Mouse (Mus musculus) stomach, embryonic 16.5 days (tissue): Measurements from ENCODE around the gene Tfb1m. TPM values are rescaled to one million over a fixed set of nuclear protein-coding genes. Genes with fewer than 3 reads are reported as not detected.
A peak's percentile ranks its signal among the peaks of the same experiment; 100 is the strongest.

Experiments
- ATAC-seq: fragments of 200-750 bp; cut with Nextera tagmentation; 2 replicates; pipeline ENCODE4 v1.8.0; 2017; ENCODE audit warnings: moderate number of reproducible peaks, moderate TSS enrichment; ENCODE audit not compliant: insufficient read depth, low FRiP score
- H3K27ac ChIP-seq: fragments of 300-500 bp; sonication (generic); 2 replicates; pipeline ENCODE4 v1.5.1; 2014; ENCODE audit warnings: low read length
- H3K27me3 ChIP-seq: fragments of 300-500 bp; sonication (generic); 2 replicates; pipeline ENCODE4 v1.6.1; 2014; ENCODE audit warnings: low read length, control low read depth, mixed read lengths; ENCODE audit not compliant: control insufficient read depth, insufficient read depth
- H3K36me3 ChIP-seq: fragments of 300-500 bp; sonication (generic); 2 replicates; pipeline ENCODE4 v1.6.1; 2014; ENCODE audit warnings: low read length; ENCODE audit not compliant: control insufficient read depth, insufficient read depth
- H3K4me1 ChIP-seq: fragments of 300-500 bp; sonication (generic); 2 replicates; pipeline ENCODE4 v1.6.1; 2014; ENCODE audit warnings: low read length, control low read depth, mixed read lengths; ENCODE audit not compliant: control insufficient read depth, insufficient read depth
- H3K4me2 ChIP-seq: fragments of 300-500 bp; sonication (generic); 2 replicates; pipeline ENCODE4 v1.6.1; 2014; ENCODE audit warnings: low read depth, low read length, mixed read lengths
- H3K4me3 ChIP-seq: fragments of 300-500 bp; sonication (generic); replicated peaks from 2 replicates; pipeline ENCODE4 v1.5.1; 2014; ENCODE audit warnings: mild to moderate bottlenecking, low read length
- H3K9ac ChIP-seq: fragments of 300-500 bp; sonication (generic); 2 replicates; pipeline ENCODE4 v1.6.1; 2014; ENCODE audit warnings: low read length
- H3K9me3 ChIP-seq: fragments of 300-500 bp; sonication (generic); replicated peaks from 2 replicates; pipeline ENCODE4 v1.6.1; 2016; ENCODE audit warnings: low read length, control low read depth; ENCODE audit not compliant: control insufficient read depth
- WGBS: fragments of 180-500 bp; shearing (Covaris S2); extraction: QIAGEN DNeasy Blood & Tissue Kit; methylation state at CpG from one replicate; pipeline ENCODE4 v1.1.7; 2014; 5-methylcytosine and 5-hydroxymethylcytosine counted together
- polyA plus RNA-seq: library from polyadenylated mRNA; unstranded; fragments of >200 nt; fragmentation: Nextera tagmentation; extraction: Ambion mirVana; gene quantifications from 2 replicates; pipeline ENCODE4 v1.2.1, GENCODE M21; 2015

Gene Tfb1m
- polyA plus RNA-seq, 1 experiment from 2014 or later, result 14.2 TPM

DNA sequence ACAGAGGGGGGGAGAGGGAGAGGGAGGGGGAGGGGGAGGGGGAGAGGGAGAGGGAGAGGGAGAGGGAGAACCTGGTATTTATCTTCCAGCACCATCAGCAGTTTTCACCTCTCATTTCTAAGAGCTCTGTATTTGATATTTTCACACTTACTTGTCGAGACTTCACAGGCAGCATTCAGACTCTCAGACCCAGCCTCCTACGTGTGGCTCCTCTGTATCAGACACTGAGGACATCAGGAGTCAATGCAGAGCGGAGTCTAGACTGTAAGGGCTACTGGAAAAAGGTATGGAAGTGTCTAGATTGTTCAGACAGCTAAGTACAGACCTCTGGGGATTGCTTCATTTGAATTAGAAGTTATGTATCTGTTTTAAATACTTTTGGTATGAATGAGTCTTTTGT lies 28.1 kb downstream of the Tfb1m start:
- Histone ChIP-seq H3K4me1 (no peaks in the 10 kb centered on the region), H3K27me3 (no peaks in the 10 kb centered on the region), H3K36me3 (no peaks in the 10 kb centered on the region), H3K27ac (no peak overlapping the region), H3K4me2 (no peak overlapping the region), H3K9me3 (no peaks in the 10 kb centered on the region), H3K4me3 (no peak overlapping the region), H3K9ac (no peak overlapping the region)
- 48% methylated on average over 3 of the region's 3 CpGs for WGBS
- ATAC-seq, result no peak

DNA sequence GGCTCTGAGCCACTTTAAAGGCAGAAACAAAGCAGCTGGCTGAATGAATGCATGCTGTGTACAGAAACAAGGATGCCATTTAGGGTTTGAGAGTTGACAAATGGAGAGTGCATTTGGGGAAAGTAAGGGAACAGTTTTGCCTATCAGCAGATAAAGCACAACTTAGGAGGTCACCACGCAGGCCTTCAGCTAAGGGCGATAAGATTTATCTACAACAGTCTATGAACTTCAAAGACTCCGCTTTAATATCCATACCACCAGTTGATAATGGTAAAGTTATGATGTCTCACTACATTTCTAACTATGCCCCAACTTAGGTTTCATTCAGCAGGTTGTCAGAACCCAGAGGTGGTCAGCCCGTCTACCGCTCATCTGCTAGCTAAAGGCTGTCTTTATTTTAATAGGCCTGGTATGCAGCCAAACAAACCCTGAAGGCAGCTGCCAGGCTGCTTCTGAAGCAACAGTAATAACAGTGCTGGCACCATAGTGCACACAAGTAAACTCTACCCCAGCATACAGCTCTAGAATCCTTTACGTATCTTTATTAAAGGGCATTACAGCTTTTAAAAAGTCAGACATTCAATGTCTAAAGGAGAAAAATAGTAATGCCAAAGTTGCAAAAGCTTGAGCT lies 29.6 kb downstream of the Tfb1m start:
- no peak for ATAC-seq
- no peaks in the 10 kb centered on the region for H3K27me3 ChIP-seq
- 72% methylated on average over 6 of the region's 6 CpGs for WGBS

DNA sequence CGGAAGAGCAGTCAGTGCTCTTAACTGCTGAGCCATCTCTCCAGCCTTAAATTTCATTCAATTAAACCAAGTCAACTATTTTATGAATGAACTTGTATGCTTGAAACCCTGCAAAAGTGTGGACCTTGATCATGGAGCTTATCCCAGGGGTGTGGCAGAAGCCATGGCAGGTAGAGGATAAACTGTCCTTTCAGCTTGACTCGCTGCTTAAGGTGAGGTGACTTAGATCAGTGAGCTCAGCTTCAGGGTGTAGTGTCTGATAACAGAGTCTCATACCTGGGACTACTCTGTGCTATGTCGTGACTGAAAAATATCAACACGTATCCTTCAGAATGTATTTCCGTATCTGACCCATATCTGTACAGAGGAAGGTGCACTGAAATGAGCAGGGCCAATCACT lies 37.2 kb downstream of the Tfb1m start:
- Histone ChIP-seq H3K9ac (no peak overlapping the region), H3K9me3 (no peaks in the 10 kb centered on the region), H3K4me1 (no peaks in the 10 kb centered on the region), H3K4me2 (no peak overlapping the region), H3K27me3 (no peaks in the 10 kb centered on the region), H3K4me3 (no peak overlapping the region), H3K27ac (no peak overlapping the region), H3K36me3 (peaks cover 6% of the 10 kb centered on the region; the same call in 1 of the 2 replicates)
- WGBS, result 86% methylated on average over 5 of the region's 5 CpGs
- ATAC-seq, result no peak

More for the DNA sequence above, 29.6 kb downstream of the Tfb1m start:
- H3K9ac ChIP-seq, result no peak overlapping the region
- no peaks in the 10 kb centered on the region for H3K4me1 ChIP-seq
- no peak overlapping the region for H3K4me3 ChIP-seq
- H3K9me3 ChIP-seq, result no peaks in the 10 kb centered on the region
- no peak overlapping the region for H3K27ac ChIP-seq
- no peaks in the 10 kb centered on the region for H3K36me3 ChIP-seq
- H3K4me2 ChIP-seq, result no peak overlapping the region

DNA sequence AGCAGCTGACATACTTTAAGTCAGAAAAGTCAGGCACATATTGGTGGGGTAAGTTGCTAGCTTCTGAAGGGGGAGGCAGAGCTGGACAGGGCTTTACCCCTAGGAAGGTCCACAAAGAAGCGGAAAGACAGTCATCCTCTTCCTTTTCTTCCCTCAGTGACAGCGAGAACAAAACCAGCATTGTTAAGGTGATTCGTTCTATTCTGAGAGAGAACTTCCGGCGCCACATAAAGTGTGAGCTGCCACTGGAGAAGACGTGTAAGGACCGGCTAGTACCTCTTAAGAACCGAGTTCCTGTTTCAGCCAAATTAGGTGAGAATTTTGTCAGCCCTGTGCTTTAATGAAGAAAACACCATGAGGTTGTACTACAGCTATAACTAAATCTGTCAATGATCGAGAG lies 41.2 kb downstream of the Tfb1m start:
- H3K4me3 ChIP-seq, result no peak overlapping the region
- 84% methylated on average over 9 of the region's 9 CpGs for WGBS
- no peak overlapping the region for H3K4me2 ChIP-seq
- H3K4me1 ChIP-seq, result no peaks in the 10 kb centered on the region
- peaks cover 6% of the 10 kb centered on the region; the same call in 1 of the 2 replicates for H3K36me3 ChIP-seq
- ATAC-seq, result no peak
- H3K27me3 ChIP-seq, result no peaks in the 10 kb centered on the region
- H3K27ac ChIP-seq, result no peak overlapping the region
- H3K9ac ChIP-seq, result no peak overlapping the region
- no peaks in the 10 kb centered on the region for H3K9me3 ChIP-seq

DNA sequence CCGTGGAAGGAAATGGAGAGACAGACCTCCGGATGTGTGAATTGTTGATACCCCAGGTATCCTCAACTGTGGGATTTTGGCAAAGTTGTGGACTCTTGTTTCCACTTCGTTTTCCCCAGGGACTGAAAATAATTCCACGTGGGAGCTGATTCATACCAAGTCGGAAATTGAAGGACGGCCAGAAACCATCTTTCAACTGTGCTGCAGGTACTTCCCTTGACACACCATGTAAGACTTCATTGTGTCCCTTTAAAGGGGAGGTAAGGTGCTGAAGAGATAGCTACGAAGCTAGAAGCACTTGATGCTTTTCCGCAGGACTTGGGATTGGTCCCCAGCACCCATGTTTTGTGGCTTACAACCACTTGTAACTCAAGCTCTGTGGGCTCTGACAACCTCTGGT lies 41.7 kb downstream of the Tfb1m start:
- ATAC-seq, result no peak
- no peak overlapping the region for H3K4me3 ChIP-seq
- no peaks in the 10 kb centered on the region for H3K27me3 ChIP-seq
- no peak overlapping the region for H3K4me2 ChIP-seq
- no peaks in the 10 kb centered on the region for H3K9me3 ChIP-seq
- H3K27ac ChIP-seq, result no peak overlapping the region
- 93% methylated on average over 8 of the region's 8 CpGs for WGBS
- peaks cover 6% of the 10 kb centered on the region; the same call in 1 of the 2 replicates for H3K36me3 ChIP-seq
- no peaks in the 10 kb centered on the region for H3K4me1 ChIP-seq
- no peak overlapping the region for H3K9ac ChIP-seq

DNA sequence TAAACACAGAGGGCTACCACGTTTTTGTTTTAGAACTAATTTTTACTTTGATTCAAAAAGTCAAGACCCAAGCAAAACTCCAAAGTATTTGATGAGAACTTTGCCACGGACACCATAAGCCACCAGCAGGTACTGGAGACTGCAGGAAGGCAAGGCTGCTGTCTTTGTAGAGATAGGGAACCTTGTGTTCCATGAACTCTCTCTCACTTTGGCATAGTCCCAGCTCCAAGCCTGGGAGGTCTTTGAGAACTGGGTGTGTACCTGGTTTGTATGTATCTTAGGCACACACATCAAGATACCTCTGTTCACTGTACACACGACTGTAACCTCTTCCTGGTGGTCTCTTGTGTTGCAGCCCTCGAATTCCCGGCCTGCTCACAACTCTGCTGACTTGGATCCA lies 43.3 kb downstream of the Tfb1m start:
- H3K4me1 ChIP-seq, result no peaks in the 10 kb centered on the region
- H3K4me2 ChIP-seq, result no peak overlapping the region
- peaks cover 6% of the 10 kb centered on the region; the same call in 1 of the 2 replicates for H3K36me3 ChIP-seq
- H3K9me3 ChIP-seq, result no peaks in the 10 kb centered on the region
- H3K27ac ChIP-seq, result no peak overlapping the region
- no peak overlapping the region for H3K9ac ChIP-seq
- no peak overlapping the region for H3K4me3 ChIP-seq
- no peak for ATAC-seq
- 77% methylated on average over 5 of the region's 5 CpGs for WGBS
- no peaks in the 10 kb centered on the region for H3K27me3 ChIP-seq

DNA sequence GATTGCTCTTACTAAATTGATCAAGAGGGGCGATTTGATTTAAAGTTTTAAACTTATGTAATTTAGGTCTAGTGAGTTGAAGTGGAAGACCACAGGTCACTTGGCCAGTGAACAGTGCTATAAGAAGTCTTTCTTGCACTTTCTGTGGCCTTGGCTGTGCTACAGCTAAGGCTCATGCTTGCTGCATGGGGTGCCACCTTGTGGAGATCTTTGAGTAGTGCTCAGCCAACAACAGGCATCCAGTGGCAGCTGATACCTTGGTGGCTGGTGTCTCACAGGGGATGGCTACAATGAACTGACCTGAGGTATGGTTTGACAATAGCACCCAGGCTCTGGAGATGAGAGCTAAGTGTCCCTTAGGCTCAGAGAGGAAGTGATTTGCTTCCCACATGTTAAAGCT lies 47.7 kb downstream of the Tfb1m start:
- H3K9ac ChIP-seq, result no peak overlapping the region
- no peak overlapping the region for H3K4me3 ChIP-seq
- no peaks in the 10 kb centered on the region for H3K36me3 ChIP-seq
- peak; percentile 62; the same call in 1 of the 2 replicates for ATAC-seq
- whole genome bisulfite sequencing, result 13% methylated on average over 1 of the region's 1 CpGs
- H3K4me1 ChIP-seq, result no peaks in the 10 kb centered on the region
- H3K4me2 ChIP-seq, result no peak overlapping the region
- no peaks in the 10 kb centered on the region for H3K9me3 ChIP-seq
- no peak overlapping the region for H3K27ac ChIP-seq
- no peaks in the 10 kb centered on the region for H3K27me3 ChIP-seq

DNA sequence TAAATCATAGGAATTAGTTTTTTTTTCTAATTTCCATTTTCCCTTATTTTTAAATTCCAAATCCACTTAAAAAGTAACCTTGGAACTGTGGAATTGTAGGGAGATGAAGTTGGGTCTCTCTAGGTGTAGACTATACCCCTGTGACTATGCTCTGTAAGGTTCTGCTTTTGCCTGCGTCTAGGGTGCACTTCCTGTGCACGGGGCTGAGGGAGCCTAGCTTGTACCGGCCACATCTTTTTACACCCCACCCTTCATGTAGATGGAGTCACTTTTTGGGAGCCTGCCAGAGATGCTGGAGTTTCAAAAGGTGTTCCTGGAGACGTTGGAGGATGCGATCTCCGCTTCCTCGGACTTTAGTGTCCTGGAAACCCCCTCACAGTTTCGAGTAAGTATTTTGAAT lies 51.1 kb downstream of the Tfb1m start:
- Histone ChIP-seq H3K36me3 (no peaks in the 10 kb centered on the region), H3K27ac (no peak overlapping the region), H3K9me3 (no peaks in the 10 kb centered on the region), H3K27me3 (no peaks in the 10 kb centered on the region), H3K9ac (no peak overlapping the region), H3K4me3 (no peak overlapping the region), H3K4me2 (no peak overlapping the region), H3K4me1 (no peaks in the 10 kb centered on the region)
- WGBS, result 80% methylated on average over 8 of the region's 8 CpGs
- ATAC-seq, result no peak

DNA sequence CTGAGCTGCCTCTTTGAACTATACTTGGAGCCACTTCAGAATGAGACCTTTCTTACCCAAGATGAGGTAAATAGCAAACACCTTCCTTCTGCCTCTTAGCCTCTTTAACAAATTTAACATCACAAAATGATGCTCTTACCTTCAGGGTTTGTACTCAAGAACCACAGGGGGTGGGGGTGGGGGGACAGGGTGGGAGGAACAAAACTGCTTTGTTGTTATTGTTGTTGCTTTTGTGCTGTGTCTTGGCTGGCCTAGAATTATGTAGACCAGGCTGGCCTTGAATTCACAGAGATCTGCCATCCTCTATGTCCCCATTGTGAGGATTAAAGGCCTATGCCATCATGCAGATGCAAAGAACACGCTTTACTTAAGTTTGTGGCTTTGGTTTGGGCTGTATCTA lies 51.9 kb downstream of the Tfb1m start:
- H3K27ac ChIP-seq, result no peak overlapping the region
- H3K4me3 ChIP-seq, result no peak overlapping the region
- ATAC-seq, result no peak
- H3K9me3 ChIP-seq, result no peaks in the 10 kb centered on the region
- H3K4me1 ChIP-seq, result no peaks in the 10 kb centered on the region
- 76% methylated on average over 1 of the region's 1 CpGs for WGBS
- H3K9ac ChIP-seq, result no peak overlapping the region
- H3K36me3 ChIP-seq, result no peaks in the 10 kb centered on the region
- no peak overlapping the region for H3K4me2 ChIP-seq
- H3K27me3 ChIP-seq, result no peaks in the 10 kb centered on the region
